Mouse (Mus musculus) megakaryocyte, adult 5-6 weeks (primary cell): ENCODE data around the gene Nmral1. TPM values are rescaled to one million over a fixed set of nuclear protein-coding genes. Genes with fewer than 3 reads are reported as not detected.
"Not testable (repeated sequence)": the region's sequence is repeated elsewhere in the genome, so short reads cannot be mapped to it uniquely, and the experiment has no call there.

Experiments
- ATAC-seq: 2 replicates; pipeline ENCODE4 v1.8.0; 2016; ENCODE audit warnings: mild to moderate bottlenecking, inconsistent platforms; ENCODE audit not compliant: poor library complexity, severe bottlenecking
- total RNA-seq, 2 experiments: library from RNA; stranded (forward) in 1 of 2; stranded (reverse) in 1 of 2; fragments of 153-499, 151-499 nt in 1 of 2; fragments of 221-1000, 200-1000 nt in 1 of 2; gene quantifications; 2 replicates each; pipeline versions ENCODE4 v1.2.3 to v1.2.4; 2015 to 2017

The Nmral1 gene
- total RNA-seq, 2 experiments from 2014 or later: 46.1 to 47.8 TPM

GRCm38 (mm10) chr16:4722128-4722914 lies 3.2 kb upstream of the Nmral1 start:
- ATAC-seq: peak; percentile 12

GRCm38 (mm10) chr16:4717866-4718265 lies 1.3 kb downstream of the Nmral1 start:
- no peak for ATAC-seq

- no peak for ATAC-seq
These were observed 5.1 kb downstream of the Nmral1 start for GRCm38 (mm10) chr16:4713861-4714710.

- ATAC-seq: no peak
These were observed 8.0 kb downstream of the Nmral1 start for GRCm38 (mm10) chr16:4711173-4711572.

- no peak for ATAC-seq
These were observed 13.6 kb downstream of the Nmral1 start for GRCm38 (mm10) chr16:4705541-4705940.

- no peak for ATAC-seq
These were observed 16.5 kb downstream of the Nmral1 start for GRCm38 (mm10) chr16:4702646-4703045.

GRCm38 (mm10) chr16:4701211-4701610 lies 17.9 kb downstream of the Nmral1 start:
- ATAC-seq: no peak

- not testable (repeated sequence) for ATAC-seq
These were observed 29.8 kb downstream of the Nmral1 start for GRCm38 (mm10) chr16:4689371-4689770.

GRCm38 (mm10) chr16:4684457-4684791 lies 34.7 kb downstream of the Nmral1 start:
- ATAC-seq: no peak

- ATAC-seq: peak; percentile 80
These were observed 35.3 kb downstream of the Nmral1 start for GRCm38 (mm10) chr16:4683581-4684456.

- no peak for ATAC-seq
These were observed 36.0 kb downstream of the Nmral1 start for GRCm38 (mm10) chr16:4683193-4683580.

GRCm38 (mm10) chr16:4682628-4683179 lies 36.5 kb downstream of the Nmral1 start:
- no peak for ATAC-seq

GRCm38 (mm10) chr16:4680922-4681455 lies 38.2 kb downstream of the Nmral1 start:
- ATAC-seq: not testable (repeated sequence)

GRCm38 (mm10) chr16:4679121-4680018 lies 39.8 kb downstream of the Nmral1 start, which contains the start of gene Coro7:
TSS of gene Coro7 (minus strand) at chr16:4679777.
- ATAC-seq: peak; percentile 86

- ATAC-seq: peak; percentile 8; the same call in 1 of the 2 replicates
These were observed 41.1 kb downstream of the Nmral1 start for GRCm38 (mm10) chr16:4678080-4678479.

- ATAC-seq: no peak
These were observed 42.3 kb downstream of the Nmral1 start for GRCm38 (mm10) chr16:4676836-4677235.

- ATAC-seq: peak; percentile 87
These were observed 45.1 kb downstream of the Nmral1 start for GRCm38 (mm10) chr16:4674091-4674490.

GRCm38 (mm10) chr16:4670317-4670716 lies 48.8 kb downstream of the Nmral1 start:
- ATAC-seq: no peak

- peak; percentile 96 for ATAC-seq
These were observed 51.9 kb downstream of the Nmral1 start for GRCm38 (mm10) chr16:4667190-4667808.
